Mouse (Mus musculus) Patski (cell line): ENCODE measurements around the gene Fam228b. TPM values are rescaled to one million over a fixed set of nuclear protein-coding genes. Genes with fewer than 3 reads are reported as not detected.

Source experiments
- ATAC-seq: fragments of 100-300 bp; one replicate; pipeline ENCODE4 v1.8.0; 2021
- CTCF ChIA-PET: fragments of 350-600 bp; sonication (Branson Sonifier 250); formaldehyde crosslinking; loops from one replicate; lab custom pipeline; 2022; ENCODE audit warnings: inconsistent platforms; lab: Charles Lee
- POLR2A ChIA-PET: fragments of 350-600 bp; sonication (Branson Sonifier 250); formaldehyde crosslinking; loops from one replicate; lab custom pipeline; 2022; ENCODE audit warnings: antibody characterized with exemption, inconsistent platforms; lab: Charles Lee
- DNase-seq: peaks from one replicate; pipeline ENCODE4 v3.0.0-alpha.2; 2011; ENCODE audit warnings: low read depth, low spot score
- H3K27me3 ChIP-seq: fragments of 371-371 bp; one replicate; pipeline ENCODE4 v1.5.1; 2021
- CTCF ChIP-seq: fragments of 100-300 bp; IDR thresholded peaks from one replicate; pipeline ENCODE4 v1.5.1; 2021
- in situ Hi-C: fragments of 300-500 bp; cut with MboI; formaldehyde crosslinking; loops from 3 replicates; pipeline ENCODE4 v1.11.1; 2018; ENCODE audit warnings: low pct_unique_long_range_greater_than_20kb, mixed read lengths
- polyA plus RNA-seq: library from polyadenylated mRNA; unstranded; gene quantifications from one replicate; pipeline ENCODE4 v1.2.3, GENCODE M21; 2021

Gene Fam228b
- polyA plus RNA-seq, 1 experiment from 2014 or later, result 1.1 TPM

DNA sequence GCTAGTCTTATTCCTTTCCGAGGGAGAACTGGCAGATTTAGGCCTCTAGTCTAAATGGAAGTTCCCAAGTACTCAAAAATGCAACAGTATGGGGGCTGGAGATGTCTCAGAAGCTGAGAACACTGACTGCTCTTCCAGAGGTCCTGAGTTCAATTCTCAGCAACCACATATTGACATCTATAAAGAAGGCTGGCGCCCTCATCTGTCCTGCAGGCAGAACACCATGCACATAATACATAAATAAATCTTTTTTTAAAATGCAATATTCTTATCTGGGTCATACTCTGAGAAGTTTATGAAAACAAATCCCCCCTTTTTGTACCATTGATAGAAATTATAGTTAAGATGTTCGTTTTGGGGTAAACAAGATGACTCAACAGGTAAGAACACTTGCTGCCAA is 26.9 kb downstream of the Fam228b start:
- ATAC-seq (no peak), DNase-seq (no peak)
- no peaks in the 10 kb centered on the region for H3K27me3 ChIP-seq
- POLR2A ChIA-PET, result no interaction called here
- CTCF ChIA-PET, result interaction anchor here (1.5 kb wide), 1 partner anchor 27 kb away, joined by 4 read pairs; the partner anchor contains the start of gene Fam228b
- no peak for TF ChIP-seq CTCF
- in situ Hi-C loops, result no loop called here

DNA sequence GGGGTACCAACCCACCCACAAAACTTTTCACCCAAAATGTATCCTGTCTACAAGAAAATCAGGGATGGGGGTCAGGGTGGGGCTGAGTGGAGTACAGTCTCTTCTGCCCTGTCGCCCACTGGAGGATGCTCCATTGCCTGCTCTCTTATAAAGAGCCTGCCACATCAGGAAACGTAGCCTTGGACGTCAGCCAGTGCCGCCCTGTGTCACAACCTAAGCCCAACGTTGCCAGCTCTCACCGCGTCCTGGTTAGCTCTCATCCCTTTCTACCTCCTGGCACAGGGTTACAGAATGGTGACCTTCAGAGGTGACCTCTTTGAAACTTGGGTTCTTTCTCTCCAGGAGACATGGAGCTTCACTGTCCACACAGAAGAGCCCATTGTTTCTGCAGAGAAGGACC is 28.2 kb downstream of the Fam228b start:
- CTCF ChIA-PET, result no interaction called here
- ATAC-seq (no peak), DNase-seq (no peak)
- in situ Hi-C loops, result no loop called here
- POLR2A ChIA-PET, result no interaction called here
- H3K27me3 ChIP-seq, result peaks cover 9% of the 10 kb centered on the region
- TF ChIP-seq CTCF, result no peak

DNA sequence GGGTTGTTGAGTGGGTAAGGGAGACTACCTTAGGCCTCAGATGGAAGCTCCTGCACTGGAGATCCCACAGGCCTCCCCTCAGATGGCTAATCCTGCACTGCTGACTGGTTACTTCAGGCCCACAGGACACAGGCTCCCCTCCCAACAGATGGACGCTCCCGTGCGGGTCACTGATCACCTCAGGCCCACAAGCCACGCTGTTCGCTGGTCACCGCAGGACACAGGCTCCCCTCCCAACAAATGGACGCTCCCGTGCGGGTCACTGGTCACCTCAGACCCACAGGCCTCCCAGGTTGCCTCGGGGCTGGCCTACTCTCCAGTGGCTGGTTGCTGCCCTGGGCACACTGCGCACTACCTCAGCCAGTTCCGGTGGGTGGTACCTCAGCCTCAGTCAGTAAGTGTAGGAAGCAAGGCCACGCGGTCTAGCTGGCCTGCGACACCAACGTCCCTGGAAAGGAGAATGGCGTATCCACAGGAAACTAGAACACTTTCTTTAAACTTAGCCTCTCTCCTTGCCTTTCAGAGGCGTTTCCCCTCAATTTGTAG is 31.0 kb downstream of the Fam228b start, which contains the start of gene Fam228a:
TSS of gene Fam228a (minus strand) at position 400 of the 546 bp plus-strand sequence.
- DNase-seq (no peak), ATAC-seq (no peak)
- CTCF ChIA-PET, result no interaction called here
- in situ Hi-C loops, result no loop called here
- no peak for TF ChIP-seq CTCF
- H3K27me3 ChIP-seq, result peaks cover 16% of the 10 kb centered on the region
- POLR2A ChIA-PET, result no interaction called here

DNA sequence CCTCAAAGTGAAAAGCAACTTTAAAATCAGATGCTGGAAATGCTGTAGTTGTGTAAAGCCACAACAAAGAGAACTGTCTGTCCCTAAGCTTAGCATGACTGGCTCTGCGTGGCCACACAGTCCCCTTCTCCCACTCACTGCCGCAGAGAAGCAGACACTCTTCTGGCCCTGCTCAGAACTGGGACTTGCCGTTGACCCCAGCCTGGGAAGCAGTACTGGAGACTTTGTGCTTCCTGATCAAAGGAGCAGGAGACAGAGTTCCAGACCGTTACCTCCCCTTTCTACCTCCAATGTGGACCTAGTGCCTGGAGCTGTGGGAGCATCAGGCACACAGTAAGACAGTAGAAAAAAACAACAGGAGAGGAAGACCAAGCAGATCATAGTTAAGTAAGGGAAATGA is 36.7 kb downstream of the Fam228b start:
- TF ChIP-seq CTCF, result no peak
- in situ Hi-C loops, result no loop called here
- ATAC-seq, result no peak
- ChIA-PET CTCF (no interaction called here), POLR2A (no interaction called here)
- peaks cover 33% of the 10 kb centered on the region for H3K27me3 ChIP-seq
- no peak for DNase-seq

DNA sequence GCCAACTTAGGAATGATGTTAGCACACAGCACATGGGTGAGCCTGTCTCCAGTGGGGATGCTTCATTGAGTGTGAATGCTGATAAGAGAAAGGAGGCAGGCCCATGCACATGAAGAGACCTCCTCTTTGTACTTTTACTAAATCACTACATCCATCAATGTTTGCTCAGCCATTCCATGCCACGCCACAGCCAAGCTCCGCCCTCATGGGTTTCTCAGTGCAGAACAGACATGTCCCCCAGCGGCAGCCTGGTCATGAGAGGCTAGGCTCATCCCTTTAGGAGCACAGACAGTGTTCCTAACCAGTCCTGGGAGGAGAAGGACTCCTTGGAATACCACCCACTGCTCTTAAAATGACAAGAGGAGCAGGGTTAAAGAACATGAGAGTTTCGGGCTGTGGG is 37.4 kb downstream of the Fam228b start:
- in situ Hi-C loops, result no loop called here
- peaks cover 32% of the 10 kb centered on the region for H3K27me3 ChIP-seq
- POLR2A ChIA-PET, result interaction anchor here (0.6 kb wide), 1 partner anchor 940 kb away, joined by 5 read pairs; no protein-coding TSS in a partner anchor
- ATAC-seq (no peak), DNase-seq (no peak)
- CTCF ChIA-PET, result no interaction called here
- TF ChIP-seq CTCF, result no peak

DNA sequence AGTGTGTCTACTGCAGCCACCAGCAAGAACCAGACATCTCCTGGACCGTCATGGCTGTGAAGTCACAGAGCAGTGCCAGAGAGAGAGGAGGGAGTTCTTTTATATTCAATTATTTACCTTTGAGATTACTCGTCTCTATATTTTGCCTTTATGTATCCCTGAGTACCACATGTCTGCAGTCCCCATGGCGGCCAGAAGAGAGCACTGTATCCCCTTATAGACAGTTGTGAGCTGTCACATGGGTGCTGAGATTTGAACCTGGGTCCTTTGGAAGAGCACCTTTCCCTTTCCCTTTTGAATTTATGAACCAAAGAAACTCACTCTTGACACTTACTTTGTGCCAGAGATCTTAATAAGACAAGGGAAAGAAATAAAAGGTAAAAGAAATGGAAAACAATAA is 39.9 kb downstream of the Fam228b start:
- TF ChIP-seq CTCF, result no peak
- in situ Hi-C loops, result no loop called here
- ChIA-PET POLR2A (no interaction called here), CTCF (no interaction called here)
- DNase-seq, result no peak
- ATAC-seq, result no peak
- H3K27me3 ChIP-seq, result peaks cover 36% of the 10 kb centered on the region

DNA sequence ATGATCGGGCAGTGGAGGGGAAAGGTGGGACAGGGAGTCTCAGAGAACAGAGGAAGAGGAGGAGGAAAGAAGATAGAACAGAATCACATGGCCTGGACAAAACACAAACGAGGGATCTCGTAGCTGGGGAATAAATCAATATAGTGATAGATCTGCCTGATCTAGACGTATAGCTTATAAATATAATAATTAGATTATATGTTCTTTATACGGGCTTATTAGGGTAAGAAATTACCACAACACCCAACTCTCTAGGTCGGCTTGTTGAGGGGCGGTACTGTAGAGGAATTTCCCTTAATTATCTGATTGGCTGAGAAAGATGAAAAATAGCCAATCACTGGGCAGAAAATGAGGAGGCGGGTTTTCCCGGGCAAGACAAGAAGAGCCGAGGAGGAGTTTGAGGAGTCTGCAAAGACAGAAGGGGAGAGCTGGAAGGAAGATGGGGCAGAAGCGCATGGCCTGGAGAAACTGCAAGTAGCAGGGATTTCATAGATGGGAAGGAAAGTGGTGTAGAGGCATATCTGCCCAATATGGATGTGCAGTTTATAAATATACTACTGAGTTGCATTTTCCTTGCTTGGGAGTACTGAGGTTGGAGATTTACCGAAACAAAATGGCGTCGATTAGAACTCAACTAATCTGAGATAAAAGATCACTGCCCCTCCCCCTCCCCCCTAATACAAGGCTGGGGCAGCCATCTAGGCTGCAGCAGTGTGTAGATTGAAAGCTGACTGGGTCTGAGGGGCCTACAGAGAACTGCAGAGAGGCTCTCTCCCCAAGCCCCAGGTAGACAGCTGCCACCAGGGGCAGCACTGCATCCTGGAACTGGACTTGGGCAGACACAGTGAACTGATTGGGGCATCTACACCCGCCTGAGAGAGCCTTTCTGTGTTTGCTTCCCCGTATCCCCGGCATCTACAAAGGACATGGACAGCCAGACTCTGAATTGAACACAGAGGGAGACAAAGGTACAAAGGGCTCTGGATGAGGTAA is 49.0 kb downstream of the Fam228b start:
- CTCF ChIA-PET, result no interaction called here

DNA sequence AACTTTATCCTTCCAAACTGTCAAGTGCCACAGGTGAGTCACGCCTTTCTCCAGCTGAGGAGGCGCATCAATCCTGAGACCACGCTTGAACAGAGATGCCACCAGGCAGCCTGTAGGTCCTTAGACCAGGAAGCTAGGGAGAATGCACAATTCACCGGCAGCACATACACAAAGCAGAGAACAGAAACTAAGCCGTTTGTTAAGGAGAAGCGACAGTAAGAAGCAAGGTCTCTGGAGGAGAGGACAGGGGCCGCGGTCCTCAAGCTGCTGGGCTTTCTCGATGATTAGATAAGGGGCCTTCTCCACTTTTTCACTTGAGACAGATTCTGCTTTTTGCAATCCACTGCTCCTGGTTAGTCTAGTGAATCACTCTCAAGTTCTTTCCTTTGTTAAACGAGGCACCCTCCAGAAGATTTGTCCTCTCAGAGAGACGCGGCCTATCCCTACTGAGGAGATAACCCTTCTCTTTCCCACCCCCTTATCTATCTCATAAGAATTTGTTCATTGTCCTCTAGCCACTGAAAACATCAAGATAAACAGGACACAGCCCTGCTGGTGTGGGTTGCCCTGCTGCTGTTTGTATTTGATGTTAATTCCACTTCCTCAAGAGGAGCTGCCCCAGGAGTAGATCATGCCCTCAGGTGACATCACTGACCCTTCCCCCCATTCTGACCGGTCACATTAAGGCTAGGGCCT is 49.9 kb downstream of the Fam228b start:
- ChIA-PET CTCF (interaction anchor here (1.8 kb wide), 1 partner anchor 8 kb away, joined by 4 read pairs; no protein-coding TSS in a partner anchor), POLR2A (no interaction called here)
- DNase-seq (no peak), ATAC-seq (no peak)
- TF ChIP-seq CTCF, result no peak
- H3K27me3 ChIP-seq, result peaks cover 5% of the 10 kb centered on the region
- in situ Hi-C loops, result no loop called here

More for the DNA sequence above, 49.0 kb downstream of the Fam228b start:
- no peak for ATAC-seq
- peaks cover 10% of the 10 kb centered on the region for H3K27me3 ChIP-seq
- POLR2A ChIA-PET, result no interaction called here
- no peak for DNase-seq
- no peak for TF ChIP-seq CTCF
- in situ Hi-C loops, result no loop called here

DNA sequence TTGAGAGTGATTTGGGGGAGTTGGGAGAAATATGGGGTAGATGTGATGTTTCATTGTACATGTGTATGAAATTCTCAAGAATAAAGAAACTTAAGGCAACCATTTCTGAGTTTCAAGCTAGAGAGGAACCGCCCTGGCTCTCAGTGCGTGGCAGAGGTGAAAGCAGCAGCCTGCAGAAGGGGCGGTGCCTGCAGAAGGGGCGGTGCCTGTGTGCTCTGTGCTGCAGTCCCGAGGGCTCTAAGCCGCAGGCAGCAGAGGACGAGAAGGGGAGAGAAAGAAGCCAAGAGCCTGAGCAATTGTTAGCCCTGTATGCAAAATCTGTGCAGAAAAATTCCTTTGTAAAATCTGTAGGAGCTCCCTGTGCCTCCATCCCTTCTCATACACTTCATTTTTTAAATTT is 51.6 kb downstream of the Fam228b start:
- no peak for ATAC-seq
- no peak for TF ChIP-seq CTCF
- H3K27me3 ChIP-seq, result no peaks in the 10 kb centered on the region
- in situ Hi-C loops, result no loop called here
- CTCF ChIA-PET, result interaction anchor here (1.8 kb wide), 1 partner anchor 9 kb away, joined by 4 read pairs; no protein-coding TSS in a partner anchor
- DNase-seq, result no peak
- POLR2A ChIA-PET, result no interaction called here

DNA sequence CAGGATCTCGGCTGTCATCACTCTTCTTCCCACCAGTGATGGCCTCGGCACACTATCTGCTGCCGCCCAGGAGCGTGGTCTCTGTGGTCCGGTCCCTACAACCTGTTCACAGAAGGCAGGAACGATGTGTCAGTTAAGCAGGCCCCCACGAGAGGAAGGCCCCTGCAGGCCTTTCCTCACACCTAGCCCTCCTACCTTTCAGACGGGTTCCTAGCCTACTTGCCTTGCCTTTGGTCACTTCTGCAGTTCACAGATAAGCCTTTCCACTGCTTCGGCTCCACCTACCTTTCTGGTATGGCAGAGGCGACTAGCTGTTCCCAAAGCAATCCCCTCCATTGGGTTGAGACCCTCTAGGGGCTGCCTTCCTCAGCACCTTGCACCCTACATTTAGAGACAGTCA is 53.5 kb downstream of the Fam228b start:
- DNase-seq, result no peak
- ATAC-seq, result no peak
- in situ Hi-C loops, result no loop called here
- ChIA-PET CTCF (no interaction called here), POLR2A (no interaction called here)
- TF ChIP-seq CTCF, result no peak
- H3K27me3 ChIP-seq, result no peaks in the 10 kb centered on the region

DNA sequence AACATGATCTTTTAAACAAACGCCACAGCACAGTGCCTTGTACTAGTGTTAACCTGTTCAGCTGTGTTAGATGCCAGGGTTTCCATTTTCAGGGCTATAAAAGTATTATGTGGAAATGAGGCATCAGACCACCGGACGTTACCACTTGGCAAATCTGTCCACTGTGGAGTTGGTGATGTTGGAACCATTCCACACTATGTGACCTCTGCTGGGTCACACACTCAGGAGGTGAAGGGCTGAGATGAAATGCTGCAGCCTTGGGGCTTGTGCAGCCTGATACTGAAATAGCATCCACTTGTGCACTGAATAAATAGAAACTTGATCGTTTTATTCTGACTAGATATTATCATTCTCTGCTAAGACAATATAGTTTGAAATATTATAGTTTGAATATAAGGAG is 55.7 kb downstream of the Fam228b start:
- in situ Hi-C loops, result no loop called here
- POLR2A ChIA-PET, result no interaction called here
- no peak for TF ChIP-seq CTCF
- H3K27me3 ChIP-seq, result no peaks in the 10 kb centered on the region
- ATAC-seq (no peak), DNase-seq (no peak)
- CTCF ChIA-PET, result no interaction called here
